Mouse (Mus musculus): Measurements from ENCODE around the gene Zfp442. TPM values are rescaled to one million over a fixed set of nuclear protein-coding genes. Genes with fewer than 3 reads are reported as not detected.
"Not testable (repeated sequence)": the region's sequence is repeated elsewhere in the genome, so short reads cannot be mapped to it uniquely, and the experiment has no call there.

Gene Zfp442
- 1 to 10 TPM; 7.6 to 8.6 TPM for total RNA-seq (2021)
- long read RNA-seq, partial matches to known transcripts, result 1 of 2 reads
- long read RNA-seq, other reads (novel, unspliced or antisense), result 0 of 2 reads

DNA sequence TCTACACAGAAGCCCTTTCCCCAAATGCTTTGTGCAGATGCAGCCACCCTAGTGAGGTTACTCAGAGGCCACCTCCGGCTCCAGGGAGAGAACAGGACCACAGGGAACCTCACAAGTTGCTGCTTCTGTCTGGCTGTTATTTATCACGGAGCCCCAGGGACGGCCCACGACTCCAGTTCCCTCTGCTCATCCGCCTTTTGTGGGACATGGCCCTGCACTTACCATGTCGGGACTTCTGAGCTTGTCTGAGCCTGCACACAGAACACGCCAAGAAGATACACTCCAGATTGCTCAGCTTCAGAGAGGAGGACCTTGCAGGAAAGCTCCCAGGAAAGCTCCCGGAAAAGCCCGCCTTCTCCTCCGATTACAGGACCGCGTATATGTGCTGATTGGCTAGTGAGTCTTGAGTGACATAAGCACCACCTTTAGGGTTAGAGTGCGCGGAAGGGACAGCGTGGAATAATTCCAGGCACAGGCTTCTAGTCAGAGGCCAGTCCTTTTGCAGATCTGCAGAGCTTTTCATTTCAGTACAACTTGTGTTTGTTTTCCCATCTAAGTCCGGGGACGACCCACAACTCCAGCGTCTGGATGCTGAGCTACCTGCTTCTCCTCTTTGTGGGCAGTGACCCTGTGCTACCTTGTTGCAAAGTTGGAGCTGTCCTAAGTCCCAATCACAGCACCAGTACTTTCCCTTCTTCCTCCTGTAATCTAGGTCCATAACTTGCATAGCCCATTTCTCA, at the start of gene Zfp442:
Zfp442 (minus strand) TSS at position 307 of the 740 bp plus-strand sequence.
- peak; percentile 48 to 68 for DNase-seq (ENCODE audit: low spot score in 2 of 2)

GRCm38 (mm10) chr2:150500124-150500973, 49.1 kb upstream of the Zfp442 start:
- DNase-seq (ENCODE audit: low spot score in 2 of 2), result not testable (repeated sequence)

DNA sequence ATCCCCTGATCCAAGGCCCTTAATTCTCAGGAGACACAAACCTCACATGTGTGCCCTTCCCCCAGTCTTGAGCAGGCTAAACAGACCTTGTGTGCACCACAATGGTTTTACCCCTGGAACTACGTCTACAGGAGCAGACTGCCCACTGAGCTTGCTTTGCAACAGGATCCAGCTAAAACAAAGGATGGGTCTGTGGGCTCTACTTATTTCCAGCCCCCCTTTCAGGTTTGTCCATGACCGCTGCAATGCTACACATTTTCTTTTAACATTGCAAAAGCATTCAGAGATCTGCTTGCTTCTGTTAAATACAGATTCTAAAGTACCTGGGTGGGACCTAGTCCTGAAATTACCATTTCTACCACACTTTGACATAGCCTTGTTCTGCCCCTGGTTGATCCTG, 41.7 kb upstream of the Zfp442 start:
- DNase-seq (ENCODE audit: low spot score in 2 of 2), result no peak

GRCm38 (mm10) chr2:150484939-150485778, 33.9 kb upstream of the Zfp442 start, which contains the start of gene Zfp345:
Gene Zfp345, minus strand, starts transcription at chr2:150485091.
- DNase-seq (ENCODE audit: low spot score in 2 of 2), result not testable (repeated sequence)

GRCm38 (mm10) chr2:150439084-150439483, 12.2 kb downstream of the Zfp442 start:
- DNase-seq (ENCODE audit: low spot score in 2 of 2), result not testable (repeated sequence)

DNA sequence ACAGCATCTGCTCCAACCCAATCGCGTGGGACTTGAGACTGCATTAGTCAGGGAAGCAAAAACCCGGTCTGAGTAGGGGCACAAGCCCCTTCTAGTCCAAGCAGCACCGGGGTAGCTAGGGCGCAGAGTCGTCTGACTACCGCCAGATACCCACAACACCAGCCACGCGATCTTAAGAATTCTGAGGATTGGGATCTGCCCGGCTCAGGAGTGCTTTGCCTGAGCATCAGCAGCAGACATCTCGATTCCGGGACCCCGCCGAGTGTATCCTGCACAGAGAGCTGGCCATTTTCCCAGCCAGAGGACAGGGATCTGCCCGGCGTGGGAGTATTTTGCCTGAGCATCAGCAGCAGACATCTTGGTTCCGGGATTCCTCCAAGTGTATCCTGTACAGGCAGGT, 39.1 kb downstream of the Zfp442 start:
- DNase-seq (ENCODE audit: low spot score in 2 of 2), result not testable (repeated sequence)

GRCm38 (mm10) chr2:150390198-150390597, 61.1 kb downstream of the Zfp442 start:
- no peak for DNase-seq (ENCODE audit: low spot score in 2 of 2)

GRCm38 (mm10) chr2:150385553-150386106, 65.7 kb downstream of the Zfp442 start:
- not testable (repeated sequence) for DNase-seq (ENCODE audit: low spot score in 2 of 2)

- no peak for DNase-seq (ENCODE audit: low spot score in 2 of 2)
These were observed 88.4 kb downstream of the Zfp442 start for GRCm38 (mm10) chr2:150362878-150363229.

- peak; percentile 83 to 90 for DNase-seq (ENCODE audit: low spot score in 2 of 2)
These were observed 89.0 kb downstream of the Zfp442 start, which contains the start of gene 3300002I08Rik for GRCm38 (mm10) chr2:150362113-150362877. Gene 3300002I08Rik, minus strand, starts transcription at chr2:150362765.

Other genes starting within 250 kb of the Zfp442 start
- gene Zfp937, start 233.4 kb downstream of the Zfp442 start, total RNA-seq (2021), result 10 to 100 TPM; 10.1 to 10.3 TPM
- gene Gm21994, start 195.9 kb downstream of the Zfp442 start, total RNA-seq (2021), result 1 to 10 TPM; 7.6 TPM
- under 1 TPM; 0.16 to 0.29 TPM for gene Gm14124, start 194.0 kb downstream of the Zfp442 start, total RNA-seq (2021)
- 1 to 10 TPM in 1 of 2 experiments, not detected in 1; 2.5 TPM for gene Gm10130, start 127.8 kb downstream of the Zfp442 start, total RNA-seq (2021)
- 10 to 100 TPM; 10.7 to 12.3 TPM for gene 3300002I08Rik, start 88.7 kb downstream of the Zfp442 start, total RNA-seq (2021)
- gene Zfp345, start 33.6 kb upstream of the Zfp442 start, total RNA-seq (2021), result under 1 TPM; 0.25 to 0.66 TPM
- gene Cst7, start 118.9 kb upstream of the Zfp442 start, total RNA-seq (2021), result not detected
- gene Apmap, start 157.1 kb upstream of the Zfp442 start, total RNA-seq (2021), result 10 to 100 TPM; 48.9 to 53.0 TPM
- 10 to 100 TPM; 19.5 to 21.9 TPM for gene Acss1, start 217.0 kb upstream of the Zfp442 start, total RNA-seq (2021)
- gene Vsx1, start 237.9 kb upstream of the Zfp442 start, total RNA-seq (2021), result under 1 TPM; 0.09 to 0.30 TPM